8 mouse cellular contexts compared by ENCODE assay signal in genomic region chr11:97987551-97988526, GRCm38 (mm10). TPM values are rescaled to one million over a fixed set of nuclear protein-coding genes. Genes with fewer than 3 reads are reported as not detected.
DNase-seq lines count a peak whose midpoint lies in the region; ATAC-seq and TF ChIP-seq lines count a peak whose summit lies in the region.

No protein-coding gene starts in this region.

- no peaks in the 10 kb centered on the region for H3K9me3 ChIP-seq in G1E (replicated peaks)
- H3K9me3 ChIP-seq in forebrain, postnatal 0 days (ENCODE audit: low read length), result no peaks in the 10 kb centered on the region
- H3K9me3 ChIP-seq in lung, embryonic 15.5 days, result no peaks in the 10 kb centered on the region

- TF ChIP-seq CTCF in G1E (IDR thresholded peaks at IDR 0.05; ENCODE audit: low read depth, low read length), result 0 out of 2 replicates have a peak, but pooled peaks have one; percentile 40
- TF ChIP-seq CTCF in forebrain, postnatal 0 days (IDR thresholded peaks at IDR 0.05; ENCODE audit: low read depth), result peak; percentile 83

- ATAC-seq in G1E (ENCODE audit: extremely low read depth, insufficient number of reproducible peaks, low FRiP score, poor library complexity, severe bottlenecking), result peak; percentile 67
- ATAC-seq in forebrain, postnatal 0 days, result peak; percentile 85
- ATAC-seq in lung, embryonic 15.5 days (ENCODE audit: borderline replicate concordance, extremely low read depth, low FRiP score, low TSS enrichment), result peak; percentile 82

- peaks cover 42% of the 10 kb centered on the region for H3K27me3 ChIP-seq in G1E (ENCODE audit: insufficient read depth, low read length)
- peaks cover 10% of the 10 kb centered on the region for H3K27me3 ChIP-seq in forebrain, postnatal 0 days (ENCODE audit: insufficient read depth, low read length)
- H3K27me3 ChIP-seq in lung, embryonic 15.5 days, result peaks cover 30% of the 10 kb centered on the region

- H3K4me3 ChIP-seq in G1E (ENCODE audit: low read depth, low read length), result peak overlapping the region; percentile 86
- H3K4me3 ChIP-seq in forebrain, postnatal 0 days (ENCODE audit: low read depth, low read length), result peak overlapping the region; percentile 98
- peak overlapping the region; percentile 79 for H3K4me3 ChIP-seq in lung, embryonic 15.5 days

- H3K4me2 ChIP-seq in forebrain, postnatal 0 days (ENCODE audit: low read depth), result peak overlapping the region; percentile 61
- H3K4me2 ChIP-seq in lung, embryonic 15.5 days, result peak overlapping the region; percentile 82

- H3K36me3 ChIP-seq in G1E (replicated peaks), result peaks cover 5% of the 10 kb centered on the region
- no peaks in the 10 kb centered on the region for H3K36me3 ChIP-seq in forebrain, postnatal 0 days (ENCODE audit: insufficient read depth)
- no peaks in the 10 kb centered on the region for H3K36me3 ChIP-seq in lung, embryonic 15.5 days

- H3K9ac ChIP-seq in forebrain, postnatal 0 days, result peak overlapping the region; percentile 75
- H3K9ac ChIP-seq in lung, embryonic 15.5 days, result peak overlapping the region; percentile 73

- WGBS in forebrain, postnatal 0 days, result under 1% methylated on average over 42 of the region's 42 CpGs
- WGBS in lung, embryonic 15.5 days, result under 1% methylated on average over 42 of the region's 42 CpGs

- DNase-seq in G1E (ENCODE audit: low spot score), result peak; percentile 88
- DNase-seq in cerebellum, adult 18-20 months, result peak; percentile 90 to 97
- DNase-seq in forebrain, postnatal 0 days, result peak; percentile 98
- peak; percentile 95 for DNase-seq in heart, postnatal 4 days
- DNase-seq in layer of hippocampus, adult 8-10 months (ENCODE audit: low spot score in 2 of 2), result peak; percentile 93 to 99
- DNase-seq in ovary, adult 18-20 months (ENCODE audit: low spot score), result peak; percentile 91
- DNase-seq in thymus, postnatal 0 days (ENCODE audit: low spot score), result peak; percentile 95

- H3K4me1 ChIP-seq in G1E (ENCODE audit: insufficient read depth, low read depth, low read length), result peaks cover 49% of the 10 kb centered on the region
- H3K4me1 ChIP-seq in forebrain, postnatal 0 days (ENCODE audit: insufficient read depth), result peaks cover 9% of the 10 kb centered on the region
- peaks cover 28% of the 10 kb centered on the region for H3K4me1 ChIP-seq in lung, embryonic 15.5 days

- peak overlapping the region; percentile 85 for H3K27ac ChIP-seq in forebrain, postnatal 0 days (ENCODE audit: low read depth, low read length)
- peak overlapping the region; percentile 88 for H3K27ac ChIP-seq in lung, embryonic 15.5 days

RNA-seq across cellular contexts. Expression of gene Plxdc1, which starts 1.6 kb away (rescaled TPM):
- total RNA-seq in G1E (2014; fragmentation: Nextera tagmentation) (not detected in 2 replicates), G1E (2017) (0.06 and 0.11 TPM in 2 replicates)
- 0.03 TPM in 2 replicates for polyA plus RNA-seq in G1E (2012)
- total RNA-seq in forebrain, postnatal 0 days (2014; rRNA removed), result 0.54 and 1.5 TPM in 2 replicates
- polyA plus RNA-seq in forebrain, postnatal 0 days (2015; fragmentation: Nextera tagmentation; extraction: Ambion mirVana), result 1.6 and 3.5 TPM in 2 replicates
- 1 to 10 TPM; 3.4 to 4.2 TPM for total RNA-seq in heart, postnatal 4 days (2021)
- total RNA-seq in layer of hippocampus, adult 8-10 months (2022), result 10 to 100 TPM; 18.0 to 21.1 (median 19.8) TPM
- 0.89 and 1.3 TPM in 2 replicates for polyA plus RNA-seq in lung, embryonic 15.5 days (2015; fragmentation: Nextera tagmentation; extraction: Ambion mirVana)
- polyA plus RNA-seq in thymus, postnatal 0 days (2015; fragmentation: Nextera tagmentation; extraction: Ambion mirVana), result 36.6 and 42.0 TPM in 2 replicates

RNA-seq across cellular contexts. Expression of gene Arl5c, which starts 8.1 kb away (rescaled TPM):
- total RNA-seq in G1E (2014; fragmentation: Nextera tagmentation) (not detected in 2 replicates), G1E (2017) (0.44 TPM in 1 of 2 replicates, not detected in the other)
- polyA plus RNA-seq in G1E (2012), result not detected in 2 replicates
- total RNA-seq in forebrain, postnatal 0 days (2014; rRNA removed), result 3.7 and 5.2 TPM in 2 replicates
- 3.0 and 4.2 TPM in 2 replicates for polyA plus RNA-seq in forebrain, postnatal 0 days (2015; fragmentation: Nextera tagmentation; extraction: Ambion mirVana)
- total RNA-seq in heart, postnatal 4 days (2021), result 1 to 10 TPM; 1.6 TPM
- 1 to 10 TPM in 3 of 4 experiments, under 1 TPM in 1; 0.59 to 1.5 (median 1.3) TPM for total RNA-seq in layer of hippocampus, adult 8-10 months (2022)
- 6.8 and 9.0 TPM in 2 replicates for polyA plus RNA-seq in lung, embryonic 15.5 days (2015; fragmentation: Nextera tagmentation; extraction: Ambion mirVana)
- 201 and 211 TPM in 2 replicates for polyA plus RNA-seq in thymus, postnatal 0 days (2015; fragmentation: Nextera tagmentation; extraction: Ambion mirVana)

RNA-seq across cellular contexts. Expression of gene Cacnb1, which starts 35.0 kb away (rescaled TPM):
- total RNA-seq in G1E (2014; fragmentation: Nextera tagmentation) (1.4 TPM in 1 of 2 replicates, not detected in the other), G1E (2017) (0.05 and 0.41 TPM in 2 replicates)
- polyA plus RNA-seq in G1E (2012), result 0.61 and 0.63 TPM in 2 replicates
- 64.1 and 76.4 TPM in 2 replicates for total RNA-seq in forebrain, postnatal 0 days (2014; rRNA removed)
- 49.4 and 57.2 TPM in 2 replicates for polyA plus RNA-seq in forebrain, postnatal 0 days (2015; fragmentation: Nextera tagmentation; extraction: Ambion mirVana)
- 1 to 10 TPM; 7.4 to 7.5 TPM for total RNA-seq in heart, postnatal 4 days (2021)
- 100 to 1,000 TPM; 123 to 145 (median 134) TPM for total RNA-seq in layer of hippocampus, adult 8-10 months (2022)
- 4.9 and 5.2 TPM in 2 replicates for polyA plus RNA-seq in lung, embryonic 15.5 days (2015; fragmentation: Nextera tagmentation; extraction: Ambion mirVana)
- 3.9 and 5.0 TPM in 2 replicates for polyA plus RNA-seq in thymus, postnatal 0 days (2015; fragmentation: Nextera tagmentation; extraction: Ambion mirVana)

RNA-seq across cellular contexts. Expression of gene Rpl19, which starts 38.7 kb away (rescaled TPM):
- 3,100 and 3,267 TPM in 2 replicates for total RNA-seq in G1E (2014; fragmentation: Nextera tagmentation)
- 2,161 and 2,395 TPM in 2 replicates for total RNA-seq in G1E (2017)
- polyA plus RNA-seq in G1E (2012), result 2,216 and 2,673 TPM in 2 replicates
- 793 and 1,371 TPM in 2 replicates for total RNA-seq in forebrain, postnatal 0 days (2014; rRNA removed)
- polyA plus RNA-seq in forebrain, postnatal 0 days (2015; fragmentation: Nextera tagmentation; extraction: Ambion mirVana), result 687 and 897 TPM in 2 replicates
- total RNA-seq in heart, postnatal 4 days (2021), result 100 to 1,000 TPM; 795 to 849 TPM
- 100 to 1,000 TPM; 520 to 711 (median 600) TPM for total RNA-seq in layer of hippocampus, adult 8-10 months (2022)
- polyA plus RNA-seq in lung, embryonic 15.5 days (2015; fragmentation: Nextera tagmentation; extraction: Ambion mirVana), result 1,039 and 1,081 TPM in 2 replicates
- polyA plus RNA-seq in thymus, postnatal 0 days (2015; fragmentation: Nextera tagmentation; extraction: Ambion mirVana), result 1,510 and 1,580 TPM in 2 replicates

Comparison
In these comparisons a context has a peak if more than half of its experiments do, and no peak if none do; other contexts are left out.
1. Peak in every context shown above with its lines: DNase-seq, ATAC-seq, H3K4me3 ChIP-seq and H3K27ac ChIP-seq.